Mouse (Mus musculus) cerebellum, adult (tissue): ENCODE measurements at regions not wholly inside any gene's neighbourhood (a gene's known extent, or its start where the extent isn't known, plus 50 kb on each side); places are given as distances from the start of the nearest gene placed in this dataset.

Experiments used
- ATAC-seq: cut with Nextera tagmentation; 2 replicates; pipeline ENCODE4 v1.9.2; 2017; ENCODE audit warnings: mild to moderate bottlenecking, moderate library complexity, mixed read lengths; ENCODE audit not compliant: insufficient number of reproducible peaks, low FRiP score, low TSS enrichment

- ATAC-seq = no peak
These were observed 398.1 kb downstream of the Pdcd6ip start for GRCm38 (mm10) chr9:113309707-113310574.

GRCm38 (mm10) chr9:113305761-113306160, 402.3 kb downstream of the Pdcd6ip start:
- no peak for ATAC-seq

GRCm38 (mm10) chr9:113302429-113302828, 405.6 kb downstream of the Pdcd6ip start:
- ATAC-seq = no peak

DNA sequence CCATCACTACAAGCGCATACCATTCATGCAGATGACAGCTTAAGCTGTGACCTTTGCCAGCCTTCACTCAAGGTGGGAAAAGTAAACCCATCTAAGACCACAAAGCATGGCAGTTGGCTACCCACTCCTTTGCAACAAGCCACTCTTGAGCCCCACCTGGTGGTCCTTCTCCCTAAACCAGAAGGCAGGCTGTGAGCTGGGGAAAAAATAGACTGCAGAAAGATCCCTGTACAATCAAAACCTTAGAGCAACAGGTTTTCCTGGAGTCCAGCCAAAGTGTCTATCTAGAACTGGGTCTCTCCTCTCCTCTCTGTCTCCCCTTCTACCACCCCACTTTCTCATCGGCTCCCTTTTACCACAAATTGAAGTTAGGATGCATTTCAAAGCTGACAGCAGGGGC, 407.2 kb downstream of the Pdcd6ip start:
- no peak for ATAC-seq

GRCm38 (mm10) chr9:113299900-113300299, 408.2 kb downstream of the Pdcd6ip start:
- ATAC-seq = no peak

- no peak for ATAC-seq
These were observed 412.1 kb downstream of the Pdcd6ip start for GRCm38 (mm10) chr9:113295850-113296467.

DNA sequence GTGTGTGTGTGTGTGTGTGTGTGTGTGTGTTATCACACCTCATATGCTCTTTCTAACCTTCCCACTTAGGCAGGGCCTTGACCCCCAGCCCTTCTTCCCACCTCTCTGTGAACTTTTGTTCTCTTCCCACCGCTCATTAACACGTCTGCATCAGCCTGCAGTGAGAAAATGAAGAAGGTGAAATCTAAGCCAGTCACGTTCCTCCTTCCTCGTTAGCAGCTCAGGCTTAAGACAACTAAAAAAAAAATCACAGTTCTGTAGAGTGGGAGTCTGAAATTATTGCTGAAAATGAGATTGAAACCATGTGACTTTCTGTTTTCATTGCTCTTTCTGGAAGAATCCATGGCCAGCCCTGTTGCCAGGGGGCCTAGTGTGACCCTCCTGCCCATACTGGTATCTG, 420.7 kb downstream of the Pdcd6ip start:
- ATAC-seq = no peak

GRCm38 (mm10) chr9:113283244-113283643, 424.8 kb downstream of the Pdcd6ip start:
- ATAC-seq = no peak

- ATAC-seq = no peak
These were observed 437.5 kb downstream of the Pdcd6ip start for GRCm38 (mm10) chr9:113270595-113270994.

- no peak for ATAC-seq
These were observed 440.4 kb downstream of the Pdcd6ip start for GRCm38 (mm10) chr9:113267696-113268095.

GRCm38 (mm10) chr9:113263636-113264035, 444.4 kb downstream of the Pdcd6ip start:
- ATAC-seq = no peak

DNA sequence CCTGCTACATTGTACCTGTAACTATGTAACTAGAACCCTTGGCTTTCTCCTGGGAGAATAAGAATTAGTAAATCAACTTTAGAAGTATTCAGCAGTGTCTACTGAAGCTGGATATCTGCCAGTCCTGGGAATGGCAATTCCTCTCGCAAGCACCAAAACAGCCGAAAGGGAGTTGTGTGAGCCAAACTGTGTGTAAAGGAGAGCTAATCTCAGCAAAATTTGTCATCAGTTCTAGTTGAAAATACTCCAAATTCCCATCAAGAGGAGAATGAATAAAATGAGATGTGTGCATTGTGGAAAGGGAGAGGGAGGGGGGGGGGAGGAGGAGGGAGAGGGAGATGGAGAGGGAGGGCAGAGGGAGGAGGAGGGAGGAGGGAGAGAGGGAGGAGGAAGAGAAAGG, 447.8 kb downstream of the Pdcd6ip start:
- ATAC-seq = no peak

- ATAC-seq = no peak
These were observed 449.5 kb downstream of the Pdcd6ip start for GRCm38 (mm10) chr9:113258556-113258955.

GRCm38 (mm10) chr9:113248703-113249274, 459.3 kb downstream of the Pdcd6ip start:
- no peak for ATAC-seq

DNA sequence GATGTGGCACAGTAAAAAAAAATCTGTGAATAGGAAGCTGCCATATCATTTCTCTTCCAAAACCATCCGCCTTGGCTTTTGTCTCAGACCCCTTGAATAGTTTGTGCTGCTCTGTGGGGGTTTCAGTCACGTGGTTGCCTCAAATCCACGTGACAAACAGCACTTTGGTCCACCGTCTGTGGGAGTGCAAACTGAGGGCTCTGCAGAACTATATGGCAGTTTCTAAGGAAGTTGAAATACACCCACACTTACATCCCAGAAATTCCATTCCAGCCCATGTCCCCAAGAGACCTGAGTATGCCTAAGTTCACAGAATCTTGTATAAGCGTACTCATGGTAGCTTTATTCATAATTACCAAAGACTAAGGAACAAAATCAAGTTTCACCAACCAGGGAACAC, 460.1 kb downstream of the Pdcd6ip start:
- no peak for ATAC-seq

GRCm38 (mm10) chr9:113243870-113244269, 464.2 kb downstream of the Pdcd6ip start:
- ATAC-seq = no peak

- no peak for ATAC-seq
These were observed 474.7 kb downstream of the Pdcd6ip start for GRCm38 (mm10) chr9:113233370-113233769.

DNA sequence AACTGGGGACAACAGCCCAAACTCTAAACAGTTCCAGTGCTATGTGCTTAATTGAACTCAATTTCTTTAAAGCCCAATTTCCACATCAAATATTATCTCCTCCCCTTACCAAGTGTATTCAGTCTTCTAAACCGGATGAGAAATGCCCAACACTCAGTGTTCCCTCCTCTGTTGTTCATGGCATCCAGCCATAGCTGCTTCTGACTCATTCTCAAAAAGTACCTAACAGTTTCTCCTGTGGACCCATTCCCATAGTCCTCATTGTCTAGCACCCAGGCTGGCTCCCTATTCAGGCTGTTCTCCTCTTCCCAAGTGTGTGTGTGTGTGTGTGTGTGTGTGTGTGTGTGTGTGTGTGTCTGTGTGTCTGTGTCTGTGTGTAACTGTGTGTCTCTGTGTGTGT, 478.7 kb downstream of the Pdcd6ip start:
- no peak for ATAC-seq

GRCm38 (mm10) chr9:113213930-113214329, 494.1 kb downstream of the Pdcd6ip start:
- ATAC-seq = peak; percentile 83

GRCm38 (mm10) chr9:113212389-113212788, 495.7 kb downstream of the Pdcd6ip start:
- ATAC-seq = no peak

DNA sequence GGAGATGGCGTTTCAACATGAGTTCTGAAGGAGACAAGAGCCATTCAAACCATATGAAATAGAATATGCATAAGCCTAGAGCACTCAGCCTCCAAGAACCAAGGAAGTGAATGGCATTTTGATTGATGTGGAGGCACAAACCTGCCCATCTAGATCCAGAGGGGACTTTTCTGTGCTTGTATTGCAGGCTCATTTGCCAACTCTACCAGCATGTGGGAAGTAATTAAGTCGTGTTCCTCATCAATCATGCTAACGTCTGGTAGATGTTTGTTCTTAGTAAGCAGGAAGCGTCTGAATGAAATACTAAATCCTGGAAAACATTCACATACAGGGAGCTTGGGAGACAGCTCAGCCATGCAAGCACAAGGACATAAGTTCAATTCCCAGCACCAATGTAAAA, 499.9 kb downstream of the Pdcd6ip start:
- ATAC-seq = no peak
